Mouse (Mus musculus): ENCODE results near the gene Speer4c. TPM values are rescaled to one million over a fixed set of nuclear protein-coding genes. Genes with fewer than 3 reads are reported as not detected.
"Not testable (repeated sequence)": the region's sequence is repeated elsewhere in the genome, so short reads cannot be mapped to it uniquely, and the experiment has no call there.

Gene Speer4c
- polyA plus RNA-seq (2015; fragmentation: Nextera tagmentation; extraction: Ambion mirVana) = not detected in 2 replicates

DNA sequence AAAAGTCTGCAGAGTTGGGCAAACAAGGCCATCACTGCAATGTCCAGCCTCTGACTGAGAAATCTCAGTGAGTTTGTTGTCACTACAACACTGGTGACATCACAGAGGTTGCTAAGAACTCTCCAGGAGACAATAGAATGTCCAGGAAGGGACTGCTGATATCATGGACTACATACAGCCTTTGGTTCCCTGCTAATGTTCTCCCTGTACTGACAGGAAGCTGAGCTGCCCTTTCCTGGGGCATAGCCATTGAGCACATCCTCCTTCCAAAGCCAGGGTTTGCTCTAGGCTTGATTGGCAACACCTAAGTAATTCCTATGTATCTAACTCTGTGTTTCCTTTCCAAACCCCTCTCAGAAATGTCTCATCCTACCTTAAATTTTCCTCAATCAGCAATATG, at the start of gene Speer4c:
TSS of gene Speer4c (minus strand) at position 101 of the 400 bp plus-strand sequence.
- H3K27ac ChIP-seq; H3K4me3 ChIP-seq (replicated peaks); ATAC-seq; H3K9ac ChIP-seq; H3K9me3 ChIP-seq; H3K36me3 ChIP-seq; H3K4me2 ChIP-seq (replicated peaks); H3K4me1 ChIP-seq (replicated peaks); H3K27me3 ChIP-seq (replicated peaks): not testable (repeated sequence)

GRCm38 (mm10) chr5:15747478-15748255, 33.6 kb upstream of the Speer4c start:
- no peaks in the 10 kb centered on the region for H3K36me3 ChIP-seq
- 78% methylated on average over 4 of the region's 4 CpGs for WGBS
- ATAC-seq = no peak

DNA sequence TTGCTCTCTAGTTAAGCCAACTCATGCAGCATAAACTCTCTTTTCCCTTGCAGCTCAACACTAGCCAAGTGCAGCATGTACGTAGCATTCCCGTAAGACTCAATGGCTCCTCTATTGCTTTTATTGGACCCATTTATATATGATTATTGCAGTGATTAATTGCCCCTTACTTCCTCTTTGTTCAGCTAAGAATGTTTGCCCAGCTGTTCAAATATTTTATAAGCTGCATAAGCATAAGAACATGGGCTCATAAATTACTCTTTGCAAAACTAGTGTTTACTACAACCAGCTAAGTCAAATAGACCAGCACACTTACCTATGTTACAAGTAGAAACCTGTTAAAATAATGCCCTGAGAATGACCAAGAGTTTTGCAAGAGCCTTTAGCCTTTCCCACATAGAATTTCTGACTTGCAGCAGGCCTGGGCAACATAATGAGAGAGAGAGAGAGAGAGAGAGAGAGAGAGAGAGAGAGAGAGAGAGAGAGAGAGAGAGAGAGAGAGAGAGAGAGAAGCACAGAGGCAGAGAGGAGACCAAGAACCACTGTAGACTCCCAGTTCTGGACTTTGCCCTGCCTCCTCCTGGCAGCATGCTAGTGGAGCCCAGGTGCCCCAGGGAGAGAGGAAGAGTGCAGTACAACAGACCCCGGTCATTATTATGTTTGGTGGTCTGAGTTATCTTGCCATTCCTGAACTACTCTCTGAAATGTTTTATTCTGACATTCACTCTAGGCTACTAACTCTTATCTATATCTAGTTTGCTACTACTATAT, 20.2 kb upstream of the Speer4c start:
- Histone ChIP-seq H3K36me3 (no peaks in the 10 kb centered on the region), H3K9ac (no peak overlapping the region), H3K27me3 (replicated peaks) (no peaks in the 10 kb centered on the region), H3K4me3 (replicated peaks) (no peak overlapping the region), H3K4me1 (replicated peaks) (no peaks in the 10 kb centered on the region), H3K9me3 (no peaks in the 10 kb centered on the region), H3K4me2 (replicated peaks) (no peak overlapping the region), H3K27ac (no peak overlapping the region)
- peak; percentile 96 for ATAC-seq
- WGBS = 42% methylated on average over 3 of the region's 3 CpGs

More at GRCm38 (mm10) chr5:15747478-15748255, 33.6 kb upstream of the Speer4c start:
- no peak overlapping the region for H3K27ac ChIP-seq
- H3K4me3 ChIP-seq (replicated peaks) = no peak overlapping the region
- no peaks in the 10 kb centered on the region for H3K4me1 ChIP-seq (replicated peaks)
- H3K9me3 ChIP-seq = no peaks in the 10 kb centered on the region
- H3K9ac ChIP-seq = no peak overlapping the region
- no peaks in the 10 kb centered on the region for H3K27me3 ChIP-seq (replicated peaks)
- H3K4me2 ChIP-seq (replicated peaks) = no peak overlapping the region

DNA sequence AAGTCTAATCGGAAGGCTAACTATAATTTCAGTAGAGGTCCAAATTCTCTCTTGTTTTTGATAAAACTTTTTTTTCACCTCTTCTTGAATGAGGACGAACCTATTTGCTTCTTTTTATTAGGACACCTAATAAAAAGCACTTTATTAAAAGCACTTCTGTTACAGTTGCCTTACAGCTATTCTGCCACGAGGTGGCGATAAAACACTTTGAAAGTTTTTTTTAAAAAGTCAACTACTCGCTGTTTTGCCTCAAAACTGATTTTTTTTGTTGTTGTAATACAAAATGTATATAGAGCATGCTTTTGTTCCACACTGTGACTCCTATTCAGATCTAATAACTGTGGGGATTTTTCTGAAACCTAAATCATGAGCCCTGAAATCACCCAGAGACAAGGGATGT, 11.2 kb downstream of the Speer4c start:
- not testable (repeated sequence) for ATAC-seq, H3K9ac ChIP-seq
- 26% methylated on average over 5 of the region's 5 CpGs for WGBS

GRCm38 (mm10) chr5:15697719-15698118, 16.4 kb downstream of the Speer4c start:
- 40% methylated on average over 2 of the region's 2 CpGs for WGBS
- not testable (repeated sequence) for H3K27ac ChIP-seq

More for the DNA sequence above, 11.2 kb downstream of the Speer4c start:
- H3K27me3 ChIP-seq (replicated peaks); H3K4me3 ChIP-seq (replicated peaks); H3K4me2 ChIP-seq (replicated peaks); H3K36me3 ChIP-seq; H3K4me1 ChIP-seq (replicated peaks); H3K9me3 ChIP-seq; H3K27ac ChIP-seq: not testable (repeated sequence)

GRCm38 (mm10) chr5:15691849-15692248, 22.2 kb downstream of the Speer4c start:
- not testable (repeated sequence) for H3K36me3 ChIP-seq; H3K27me3 ChIP-seq (replicated peaks); H3K9ac ChIP-seq; H3K9me3 ChIP-seq; H3K4me2 ChIP-seq (replicated peaks); H3K27ac ChIP-seq; ATAC-seq; H3K4me1 ChIP-seq (replicated peaks); H3K4me3 ChIP-seq (replicated peaks)
- WGBS = 82% methylated on average over 4 of the region's 4 CpGs

More at GRCm38 (mm10) chr5:15697719-15698118, 16.4 kb downstream of the Speer4c start:
- not testable (repeated sequence) for H3K4me2 ChIP-seq (replicated peaks); H3K4me1 ChIP-seq (replicated peaks); H3K9ac ChIP-seq; H3K27me3 ChIP-seq (replicated peaks); H3K4me3 ChIP-seq (replicated peaks); H3K9me3 ChIP-seq; ATAC-seq; H3K36me3 ChIP-seq

DNA sequence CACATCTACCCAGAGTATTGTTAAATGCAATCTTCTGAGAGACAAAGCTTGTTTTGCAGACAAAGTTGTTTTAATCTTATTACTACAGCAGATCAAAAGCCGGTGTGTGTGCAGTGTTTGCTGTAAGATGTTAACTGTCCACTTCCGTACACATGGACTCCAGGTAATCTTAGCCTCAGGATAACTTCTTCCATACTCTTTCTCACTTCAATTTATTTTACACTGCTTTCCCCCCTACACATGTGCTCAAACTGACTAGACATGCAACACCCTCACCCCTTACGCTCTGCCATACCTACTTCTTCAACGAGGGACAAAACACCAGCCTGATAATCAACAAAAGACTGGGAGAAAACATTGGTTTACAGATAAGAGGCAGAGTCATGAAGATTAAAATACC, 23.2 kb downstream of the Speer4c start:
- H3K4me1 ChIP-seq (replicated peaks); H3K36me3 ChIP-seq; H3K27me3 ChIP-seq (replicated peaks); H3K9me3 ChIP-seq; ATAC-seq; H3K27ac ChIP-seq; H3K4me3 ChIP-seq (replicated peaks); H3K9ac ChIP-seq; H3K4me2 ChIP-seq (replicated peaks): not testable (repeated sequence)
- WGBS = 75% methylated on average over 4 of the region's 4 CpGs

- H3K4me2 ChIP-seq (replicated peaks); H3K4me1 ChIP-seq (replicated peaks); H3K4me3 ChIP-seq (replicated peaks); H3K36me3 ChIP-seq; H3K27me3 ChIP-seq (replicated peaks); H3K27ac ChIP-seq; H3K9ac ChIP-seq; H3K9me3 ChIP-seq: not testable (repeated sequence)
- peak; percentile 88 for ATAC-seq
- WGBS = 68% methylated on average over 6 of the region's 6 CpGs
These were observed 24.3 kb downstream of the Speer4c start for GRCm38 (mm10) chr5:15689659-15690213.

DNA sequence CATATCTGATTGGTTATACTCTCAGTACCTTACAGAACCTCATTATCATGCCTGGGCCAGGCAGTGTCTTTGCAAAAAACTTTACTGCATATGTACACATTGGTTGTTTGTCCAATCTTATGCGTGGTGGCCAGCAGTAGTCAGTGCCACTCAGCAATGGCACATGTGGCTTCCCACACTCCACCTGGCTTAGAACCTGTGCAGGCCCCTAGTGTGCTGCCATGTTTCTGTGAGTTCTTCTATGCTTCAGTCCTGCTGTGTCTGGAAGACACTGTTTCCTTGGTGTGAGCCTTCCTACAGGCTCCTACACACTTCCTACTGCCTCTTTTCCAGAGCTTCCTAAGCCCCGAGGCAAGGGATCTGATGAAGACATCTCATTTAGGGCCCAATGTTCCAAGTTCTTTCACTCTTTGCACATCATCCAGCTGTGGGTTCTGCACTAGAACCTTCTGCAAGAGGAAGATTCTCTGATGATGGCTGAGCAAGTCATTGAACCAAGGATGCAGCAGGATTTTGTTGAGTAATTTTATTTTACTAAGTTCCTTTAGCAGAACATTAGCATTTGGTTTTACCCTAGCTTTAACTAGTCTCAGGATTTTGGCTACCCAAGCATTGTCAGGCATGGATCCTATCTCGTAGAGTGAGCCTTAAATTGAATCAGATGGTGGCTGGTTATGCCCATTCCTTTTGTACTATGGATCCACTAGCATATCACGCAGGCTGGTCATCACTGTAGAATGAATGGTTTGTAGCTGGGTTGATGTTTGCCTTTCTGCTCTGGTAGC, 25.0 kb downstream of the Speer4c start:
- H3K9ac ChIP-seq; H3K36me3 ChIP-seq; H3K27ac ChIP-seq; H3K4me3 ChIP-seq (replicated peaks); H3K27me3 ChIP-seq (replicated peaks); H3K9me3 ChIP-seq; H3K4me2 ChIP-seq (replicated peaks); H3K4me1 ChIP-seq (replicated peaks): not testable (repeated sequence)
- peak; percentile 73 for ATAC-seq
- 64% methylated on average over 4 of the region's 4 CpGs for WGBS

- H3K27ac ChIP-seq; H3K4me2 ChIP-seq (replicated peaks); H3K27me3 ChIP-seq (replicated peaks); H3K36me3 ChIP-seq; H3K9ac ChIP-seq; H3K4me3 ChIP-seq (replicated peaks); H3K4me1 ChIP-seq (replicated peaks); H3K9me3 ChIP-seq: not testable (repeated sequence)
- peak; percentile 69 for ATAC-seq
- WGBS = 78% methylated on average over 8 of the region's 10 CpGs
These were observed 32.6 kb downstream of the Speer4c start for GRCm38 (mm10) chr5:15681301-15682035.

DNA sequence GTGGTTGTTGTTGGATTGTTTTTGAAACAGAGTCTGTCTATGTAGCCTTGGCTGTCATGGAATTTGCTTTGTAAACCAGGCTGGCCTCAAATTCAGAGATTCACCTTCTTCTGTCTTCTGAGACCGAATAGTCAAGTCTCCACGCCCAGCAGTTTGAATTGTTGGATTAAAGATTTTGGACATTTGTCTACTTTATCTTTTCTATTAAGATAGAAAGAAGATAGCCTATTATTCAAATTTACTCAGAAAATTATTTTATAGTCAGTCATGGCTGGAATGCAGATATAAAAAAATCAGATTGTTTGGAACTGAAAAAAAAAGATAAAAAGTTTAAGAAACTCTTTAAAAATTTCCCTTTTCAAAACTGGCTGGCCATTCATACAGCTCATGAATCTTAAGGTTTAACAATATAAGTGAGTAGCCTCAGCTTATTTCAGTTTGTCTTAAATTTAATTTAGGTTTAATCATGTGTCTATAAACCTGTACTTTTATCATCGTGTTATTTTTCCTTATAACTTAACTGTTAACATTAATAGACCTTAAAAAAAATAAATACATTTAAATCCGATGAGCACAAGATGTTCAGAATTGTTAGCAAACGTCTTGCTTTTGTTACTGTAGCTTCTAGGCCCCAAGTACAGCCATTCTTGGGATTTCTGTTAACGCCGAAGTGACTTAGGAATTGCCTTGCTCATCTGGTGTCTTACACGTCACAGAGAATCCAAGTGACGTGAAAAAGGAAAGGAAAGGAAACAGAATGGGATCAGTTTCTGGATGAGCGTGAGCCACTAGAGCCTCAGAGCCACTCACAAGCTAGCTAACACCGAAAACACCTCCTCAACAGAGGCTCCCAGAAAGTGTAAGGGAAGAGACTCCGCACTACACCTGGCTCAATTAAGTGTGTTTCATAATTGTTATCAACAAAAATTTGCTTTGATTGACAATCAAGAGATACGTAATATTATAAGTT, 33.8 kb downstream of the Speer4c start:
- H3K4me2 ChIP-seq (replicated peaks); H3K4me1 ChIP-seq (replicated peaks); H3K27me3 ChIP-seq (replicated peaks); H3K9me3 ChIP-seq; H3K27ac ChIP-seq; H3K36me3 ChIP-seq; H3K9ac ChIP-seq; H3K4me3 ChIP-seq (replicated peaks): not testable (repeated sequence)
- WGBS = 65% methylated on average over 13 of the region's 13 CpGs
- peak; percentile 67 for ATAC-seq
